Mouse (Mus musculus) layer of hippocampus, adult 8-10 months (tissue): ENCODE measurements at regions not wholly inside any gene's neighbourhood (a gene's known extent, or its start where the extent isn't known, plus 50 kb on each side); places are given as distances from the start of the nearest gene placed in this dataset.

ENCODE experiments used
- DNase-seq, 2 experiments: peaks; one replicate each; pipeline ENCODE4 v3.0.0; 2022; ENCODE audit warnings: low spot score in 2 of 2

DNA sequence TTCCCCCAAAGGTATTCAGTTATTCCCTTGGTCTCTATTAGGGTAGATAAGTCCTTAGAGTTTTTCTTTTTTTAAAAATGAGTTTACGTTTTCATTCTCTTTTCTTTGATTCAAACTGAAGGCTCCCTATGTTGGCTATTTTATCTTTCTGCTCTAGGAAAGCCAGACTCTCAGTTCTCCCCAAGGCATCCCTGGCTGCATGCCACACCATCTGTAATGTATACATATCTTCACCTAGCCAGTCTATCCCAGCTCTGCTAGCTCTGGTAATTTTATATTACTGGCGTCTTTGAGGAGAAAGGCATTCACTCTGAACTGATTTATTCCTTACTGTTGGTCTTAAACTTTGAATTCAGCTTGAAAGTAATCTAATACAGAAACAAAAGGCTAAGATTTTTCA, 65.2 kb upstream of the Cabcoco1 start:
- DNase-seq: peak in 1 of 2 experiments; percentile 14

- no peak for DNase-seq
Observed at GRCm38 (mm10) chr10:68611906-68612305, 70.2 kb upstream of the Cabcoco1 start.

DNA sequence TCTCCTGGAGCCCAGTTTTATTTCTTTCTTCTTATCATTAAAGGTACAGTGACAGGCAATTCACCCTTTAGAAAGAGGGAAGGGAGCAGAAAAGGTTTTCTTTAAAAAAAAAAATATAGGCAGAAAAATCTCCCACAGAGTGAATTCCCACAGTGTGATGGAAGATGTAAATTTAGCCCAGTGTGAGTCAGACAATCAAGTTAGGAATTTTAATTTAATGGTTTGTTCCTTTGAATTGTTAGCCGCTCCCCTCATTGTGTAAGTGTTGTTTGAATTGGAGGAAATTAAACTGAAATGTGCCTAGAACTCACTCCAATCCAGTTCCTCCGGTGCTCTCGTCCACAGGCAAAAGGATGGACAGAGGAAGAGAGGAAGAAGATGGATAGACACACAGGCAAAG, 71.0 kb upstream of the Cabcoco1 start:
- DNase-seq: no peak

DNA sequence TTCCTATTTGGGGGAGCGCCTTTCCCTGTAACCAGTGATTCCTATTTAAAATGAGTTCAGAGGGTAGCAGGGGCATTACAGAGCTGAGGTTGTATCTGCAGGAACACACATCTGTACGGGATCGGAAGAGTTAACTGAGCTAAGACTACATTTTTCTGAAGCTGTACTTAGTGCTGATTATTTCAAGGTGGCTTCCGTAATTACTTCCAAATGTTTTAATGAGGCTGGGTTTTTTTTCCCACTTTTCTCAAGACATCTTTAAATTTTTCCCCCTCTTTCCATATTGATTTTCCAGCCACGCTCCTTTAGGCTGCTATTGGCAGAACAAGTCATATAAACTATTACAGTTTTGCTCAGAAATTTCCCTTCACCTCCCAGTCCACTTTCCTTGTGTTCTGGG, 82.1 kb upstream of the Cabcoco1 start:
- no peak for DNase-seq

DNA sequence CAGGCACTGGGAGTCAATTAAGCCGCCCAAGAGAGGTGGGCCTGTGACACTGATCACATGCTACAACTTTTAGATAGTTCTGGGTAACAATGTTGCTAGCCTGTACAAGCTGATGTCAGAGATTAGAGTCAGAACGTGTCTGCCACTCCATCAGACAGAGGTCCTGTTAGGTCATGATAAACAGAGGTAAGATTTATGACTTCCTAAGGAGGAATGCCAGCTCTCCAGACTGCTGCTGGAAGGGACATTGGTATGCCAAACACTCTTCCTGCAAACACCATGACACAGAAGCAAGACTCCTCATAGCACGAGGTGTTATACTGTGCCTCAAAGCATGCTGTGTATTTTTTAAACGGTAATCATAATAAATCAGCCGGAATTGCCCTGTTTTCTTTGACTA, 83.6 kb upstream of the Cabcoco1 start:
- no peak for DNase-seq

GRCm38 (mm10) chr10:68625752-68626151, 84.1 kb upstream of the Cabcoco1 start:
- DNase-seq: no peak

- DNase-seq: no peak
Observed at GRCm38 (mm10) chr10:68629486-68629885, 87.8 kb upstream of the Cabcoco1 start.

DNA sequence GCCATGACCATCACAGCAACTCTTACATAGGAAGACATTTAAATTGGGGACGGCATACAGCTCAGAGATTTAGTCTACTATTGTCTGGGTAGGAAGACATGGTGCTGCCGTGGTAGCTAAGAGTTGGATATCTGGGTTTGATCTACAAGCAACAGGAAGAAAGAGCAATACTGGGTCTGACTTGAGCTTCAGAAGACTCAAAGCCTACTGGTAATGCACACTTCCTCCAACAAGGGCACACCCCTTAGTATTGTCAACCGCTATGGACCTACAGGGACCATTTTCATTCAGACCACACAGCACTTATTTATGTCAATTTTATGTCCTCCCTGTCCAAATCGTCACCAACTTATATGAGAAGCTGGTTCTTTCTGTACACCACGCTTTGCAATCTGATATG, 90.3 kb upstream of the Tmem26 start:
- no peak for DNase-seq

GRCm38 (mm10) chr10:68652700-68653099, 70.7 kb upstream of the Tmem26 start:
- no peak for DNase-seq

DNA sequence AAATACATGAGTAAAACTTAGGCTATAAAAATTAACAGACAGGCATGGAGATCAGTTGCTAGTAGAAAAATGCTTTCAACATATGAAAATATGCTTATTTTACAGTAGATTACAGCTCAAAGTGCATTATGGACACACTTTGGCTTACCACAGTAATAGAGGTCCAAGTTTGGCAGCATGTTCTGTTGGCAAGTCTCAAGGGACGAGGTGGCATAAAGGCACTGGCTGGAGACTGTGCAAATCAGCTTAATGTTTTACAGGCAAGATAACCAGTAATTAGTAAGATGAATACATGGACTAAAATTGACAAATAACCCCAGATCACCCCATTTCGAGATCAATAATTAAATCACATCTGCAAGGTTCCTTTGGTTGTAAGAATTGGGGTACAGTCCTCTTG, 68.0 kb upstream of the Tmem26 start:
- DNase-seq: no peak

DNA sequence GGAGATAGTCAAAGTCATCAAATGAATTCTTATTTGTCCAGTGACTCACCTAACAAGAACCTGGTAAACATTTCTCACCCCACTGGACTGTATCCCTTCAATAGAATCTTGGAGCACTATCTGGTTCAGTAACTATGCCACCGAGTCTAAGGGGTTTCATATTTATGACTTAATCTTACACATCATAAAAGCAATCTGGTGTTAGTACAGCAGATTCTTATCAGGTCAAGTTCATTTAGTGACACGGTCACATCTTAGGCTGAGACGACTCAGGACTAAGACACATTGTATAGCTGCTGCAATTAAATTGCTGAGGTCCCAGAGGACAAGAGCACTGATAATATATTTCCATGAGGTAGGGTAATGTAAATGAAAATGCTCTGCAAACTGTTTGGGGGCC, 57.4 kb upstream of the Tmem26 start:
- no peak for DNase-seq

GRCm38 (mm10) chr10:68669330-68669729, 54.1 kb upstream of the Tmem26 start:
- no peak for DNase-seq

DNA sequence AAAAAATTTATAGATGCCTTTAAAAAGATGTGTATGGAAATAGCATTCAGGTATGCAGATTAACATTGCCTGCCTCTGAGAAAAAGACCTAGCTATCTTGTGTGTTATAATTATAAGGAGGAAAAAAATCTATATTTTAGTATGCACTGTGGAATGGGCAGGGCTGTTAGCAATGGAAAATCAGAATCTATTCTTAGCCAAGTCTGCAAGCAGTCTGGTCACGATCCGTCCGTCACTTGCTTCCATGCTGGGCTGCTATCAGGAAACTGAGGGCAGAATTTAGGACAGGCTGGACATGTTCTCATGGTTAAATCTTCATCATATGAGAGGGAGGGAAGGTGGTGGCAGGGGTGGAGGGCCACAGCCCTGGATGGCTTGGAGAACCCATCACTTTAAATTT, 53.5 kb upstream of the Tmem26 start:
- no peak for DNase-seq

DNA sequence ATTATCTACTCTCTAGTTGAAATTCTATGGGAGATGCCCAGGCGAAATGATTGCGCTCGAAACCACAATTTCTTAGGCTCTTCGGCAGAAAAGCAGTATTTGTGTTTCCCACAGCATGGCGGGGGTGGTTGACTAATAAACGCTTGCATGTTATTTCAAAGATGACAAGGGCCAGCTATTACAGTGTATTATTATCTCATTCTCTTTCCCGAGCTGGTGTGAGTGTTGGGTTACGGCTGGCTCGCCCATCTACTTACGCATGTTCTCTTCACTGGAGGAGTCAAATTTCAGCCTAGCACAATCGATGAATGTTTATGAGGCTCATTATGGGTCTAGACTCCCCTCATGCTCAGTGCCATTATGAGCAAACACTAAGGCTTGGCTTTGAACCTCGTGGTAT, 51.2 kb upstream of the Tmem26 start:
- DNase-seq: no peak

DNA sequence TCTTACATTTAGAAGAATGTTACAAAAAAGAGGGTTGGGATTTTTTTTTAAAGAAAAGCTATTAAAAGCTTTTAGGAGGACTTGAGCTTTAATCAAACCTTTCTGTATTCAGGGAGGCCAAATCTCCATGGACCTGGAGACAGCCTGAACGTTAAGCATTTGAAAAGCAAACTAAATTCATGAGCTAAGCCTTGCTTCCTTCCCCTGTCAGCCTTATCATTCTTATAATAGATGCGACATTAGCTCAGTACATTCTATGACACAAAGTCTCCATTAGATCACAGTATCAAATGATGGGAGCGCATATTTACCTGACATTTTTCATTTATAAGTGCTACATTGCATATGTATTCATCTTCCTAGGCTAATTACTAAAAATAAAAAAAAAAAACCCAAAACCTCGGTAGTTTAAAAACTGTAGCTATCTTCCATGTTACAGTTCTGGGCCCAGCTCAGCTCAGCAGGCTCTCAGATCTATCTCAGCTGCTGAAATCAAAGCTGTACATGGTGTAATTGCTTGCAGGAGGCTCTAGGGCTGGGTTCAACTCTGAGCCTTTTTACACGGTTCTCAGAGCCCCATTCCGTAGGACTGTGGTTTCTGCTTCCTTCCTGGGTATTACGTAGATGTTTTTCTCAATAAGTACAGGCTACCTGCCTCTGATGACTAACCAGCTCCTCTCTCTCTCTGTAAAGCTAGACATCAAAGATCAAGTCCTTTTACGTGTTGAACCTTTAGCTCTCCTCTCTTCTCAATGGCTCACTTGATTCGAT, 50.2 kb upstream of the Tmem26 start:
- no peak for DNase-seq
